Comparison of ENCODE assay signal across 8 mouse cellular contexts in genomic region chr11:95585684-95586083, GRCm38 (mm10). TPM values are rescaled to one million over a fixed set of nuclear protein-coding genes. Genes with fewer than 3 reads are reported as not detected.
DNase-seq lines count a peak whose midpoint lies in the region; ATAC-seq and TF ChIP-seq lines count a peak whose summit lies in the region.

No protein-coding gene starts in this region.

- ATAC-seq in heart, postnatal 0 days (ENCODE audit: insufficient read depth, low read depth) = no peak
- ATAC-seq in embryonic facial prominence, embryonic 11.5 days (replicated peaks; ENCODE audit: insufficient number of reproducible peaks, low FRiP score, low TSS enrichment, low read depth) = no peak; the same call in 1 of the 2 replicates
- ATAC-seq in hindbrain, embryonic 15.5 days (ENCODE audit: low FRiP score, low read depth) = no peak
- ATAC-seq in midbrain, embryonic 13.5 days = no peak
- ATAC-seq in monocyte, adult 5-6 weeks (replicated peaks; ENCODE audit: insufficient number of reproducible peaks, low FRiP score, low TSS enrichment, poor library complexity, severe bottlenecking) = no peak
- no peak for ATAC-seq in frontal cortex, adult (ENCODE audit: low TSS enrichment)

- TF ChIP-seq CTCF in heart, postnatal 0 days (IDR thresholded peaks at IDR 0.05; ENCODE audit: low read depth) = no peak

- peak overlapping the region; percentile 42 for H3K4me3 ChIP-seq in heart, postnatal 0 days (ENCODE audit: low read depth, low read length)
- peak overlapping the region; percentile 41 for H3K4me3 ChIP-seq in embryonic facial prominence, embryonic 11.5 days (ENCODE audit: low read depth, low read length)
- H3K4me3 ChIP-seq in hindbrain, embryonic 15.5 days = peak overlapping the region; percentile 53
- H3K4me3 ChIP-seq in midbrain, embryonic 13.5 days (replicated peaks) = peak overlapping the region; percentile 51

- no peaks in the 10 kb centered on the region for H3K36me3 ChIP-seq in heart, postnatal 0 days (replicated peaks; ENCODE audit: control insufficient read depth, insufficient read depth, low read length)
- H3K36me3 ChIP-seq in embryonic facial prominence, embryonic 11.5 days (replicated peaks; ENCODE audit: control insufficient read depth, insufficient read depth, low read depth, low read length) = no peaks in the 10 kb centered on the region
- H3K36me3 ChIP-seq in hindbrain, embryonic 15.5 days = no peaks in the 10 kb centered on the region
- no peaks in the 10 kb centered on the region for H3K36me3 ChIP-seq in midbrain, embryonic 13.5 days

- no peak overlapping the region for H3K9ac ChIP-seq in heart, postnatal 0 days (replicated peaks; ENCODE audit: low read depth, low read length)
- peak overlapping the region; percentile 18; the same call in 1 of the 2 replicates for H3K9ac ChIP-seq in embryonic facial prominence, embryonic 11.5 days (replicated peaks; ENCODE audit: low read length)
- no peak overlapping the region for H3K9ac ChIP-seq in hindbrain, embryonic 15.5 days
- H3K9ac ChIP-seq in midbrain, embryonic 13.5 days (replicated peaks) = 0 out of 2 replicates have a peak overlapping the region, but pooled peaks have one; percentile 10

- no peaks in the 10 kb centered on the region for H3K9me3 ChIP-seq in heart, postnatal 0 days (replicated peaks; ENCODE audit: control insufficient read depth, low read length)
- H3K9me3 ChIP-seq in embryonic facial prominence, embryonic 11.5 days (replicated peaks; ENCODE audit: control insufficient read depth, low read length) = no peaks in the 10 kb centered on the region
- H3K9me3 ChIP-seq in hindbrain, embryonic 15.5 days = no peaks in the 10 kb centered on the region
- no peaks in the 10 kb centered on the region for H3K9me3 ChIP-seq in midbrain, embryonic 13.5 days

- TF ChIP-seq EP300 in heart, postnatal 0 days (IDR thresholded peaks at IDR 0.05; ENCODE audit: low read depth) = no peak

- no peak overlapping the region for H3K27ac ChIP-seq in heart, postnatal 0 days (ENCODE audit: low read depth)
- H3K27ac ChIP-seq in embryonic facial prominence, embryonic 11.5 days (replicated peaks; ENCODE audit: low read depth, low read length) = no peak overlapping the region
- H3K27ac ChIP-seq in hindbrain, embryonic 15.5 days (replicated peaks) = no peak overlapping the region
- H3K27ac ChIP-seq in midbrain, embryonic 13.5 days = no peak overlapping the region

- H3K27me3 ChIP-seq in heart, postnatal 0 days (ENCODE audit: control insufficient read depth, insufficient read depth, low read length) = peaks cover 95% of the 10 kb centered on the region
- H3K27me3 ChIP-seq in embryonic facial prominence, embryonic 11.5 days (ENCODE audit: control insufficient read depth, insufficient read depth, low read length) = peaks cover 31% of the 10 kb centered on the region
- H3K27me3 ChIP-seq in hindbrain, embryonic 15.5 days = peaks cover 34% of the 10 kb centered on the region
- peaks cover 85% of the 10 kb centered on the region for H3K27me3 ChIP-seq in midbrain, embryonic 13.5 days

- WGBS in heart, postnatal 0 days = 4% methylated on average over 15 of the region's 15 CpGs
- 2% methylated on average over 15 of the region's 15 CpGs for WGBS in embryonic facial prominence, embryonic 11.5 days
- WGBS in hindbrain, embryonic 15.5 days = 1% methylated on average over 15 of the region's 15 CpGs
- 2% methylated on average over 15 of the region's 15 CpGs for WGBS in midbrain, embryonic 13.5 days

- H3K4me1 ChIP-seq in heart, postnatal 0 days (ENCODE audit: control insufficient read depth, insufficient read depth) = peaks cover 11% of the 10 kb centered on the region; the same call in 1 of the 2 replicates
- H3K4me1 ChIP-seq in embryonic facial prominence, embryonic 11.5 days (ENCODE audit: control insufficient read depth, insufficient read depth, low read length) = peaks cover 20% of the 10 kb centered on the region
- H3K4me1 ChIP-seq in hindbrain, embryonic 15.5 days (replicated peaks) = peaks cover 37% of the 10 kb centered on the region
- peaks cover 28% of the 10 kb centered on the region for H3K4me1 ChIP-seq in midbrain, embryonic 13.5 days (replicated peaks)

- H3K4me2 ChIP-seq in heart, postnatal 0 days (ENCODE audit: low read depth, low read length) = peak overlapping the region; percentile 59
- peak overlapping the region; percentile 87 for H3K4me2 ChIP-seq in embryonic facial prominence, embryonic 11.5 days (ENCODE audit: low read depth, low read length)
- peak overlapping the region; percentile 92 for H3K4me2 ChIP-seq in hindbrain, embryonic 15.5 days
- peak overlapping the region; percentile 73 for H3K4me2 ChIP-seq in midbrain, embryonic 13.5 days (replicated peaks)

- DNase-seq in heart, postnatal 0 days (ENCODE audit: low spot score) = no peak
- no peak for DNase-seq in heart, postnatal 4 days
- DNase-seq in embryonic facial prominence, embryonic 11.5 days (ENCODE audit: low spot score) = no peak
- DNase-seq in cerebellum, adult 18-20 months = no peak

RNA-seq across cellular contexts. Expression of gene Ngfr, which starts 1.9 kb away (rescaled TPM):
- total RNA-seq in heart, postnatal 0 days (2014; rRNA removed; ENCODE audit: low replicate concordance) = 1.1 and 2.0 TPM in 2 replicates
- polyA plus RNA-seq in heart, postnatal 0 days (2015; fragmentation: Nextera tagmentation; extraction: Ambion mirVana) = 1.5 and 1.7 TPM in 2 replicates
- 1 to 10 TPM; 3.7 to 4.3 TPM for total RNA-seq in heart, postnatal 4 days (2021)
- polyA plus RNA-seq in embryonic facial prominence, embryonic 11.5 days (2014; fragmentation: Nextera tagmentation; extraction: Ambion mirVana) = 13.7 and 13.9 TPM in 2 replicates
- 42.8 and 44.9 TPM in 2 replicates for polyA plus RNA-seq in hindbrain, embryonic 15.5 days (2015; fragmentation: Nextera tagmentation; extraction: Ambion mirVana)
- 13.8 and 17.2 TPM in 2 replicates for polyA plus RNA-seq in midbrain, embryonic 13.5 days (2015; fragmentation: Nextera tagmentation; extraction: Ambion mirVana)
- 0.21 to 1.3 TPM (median 0.58 TPM) in 3 replicates for total RNA-seq in monocyte, adult 5-6 weeks (2017)

Comparison
In these comparisons a context has a peak if more than half of its experiments do, and no peak if none do; other contexts are left out.
1. H3K9ac ChIP-seq: peak in embryonic facial prominence, embryonic 11.5 days (single experiment) and midbrain, embryonic 13.5 days (single experiment); none in heart, postnatal 0 days (single experiment) and hindbrain, embryonic 15.5 days (single experiment).
2. Peak in every context shown above with its lines, with median percentiles within 50 percentile points of each other: H3K4me2 ChIP-seq and H3K4me3 ChIP-seq.